Comparison of ENCODE assay signal across 8 mouse cellular contexts in the genomic region with DNA sequence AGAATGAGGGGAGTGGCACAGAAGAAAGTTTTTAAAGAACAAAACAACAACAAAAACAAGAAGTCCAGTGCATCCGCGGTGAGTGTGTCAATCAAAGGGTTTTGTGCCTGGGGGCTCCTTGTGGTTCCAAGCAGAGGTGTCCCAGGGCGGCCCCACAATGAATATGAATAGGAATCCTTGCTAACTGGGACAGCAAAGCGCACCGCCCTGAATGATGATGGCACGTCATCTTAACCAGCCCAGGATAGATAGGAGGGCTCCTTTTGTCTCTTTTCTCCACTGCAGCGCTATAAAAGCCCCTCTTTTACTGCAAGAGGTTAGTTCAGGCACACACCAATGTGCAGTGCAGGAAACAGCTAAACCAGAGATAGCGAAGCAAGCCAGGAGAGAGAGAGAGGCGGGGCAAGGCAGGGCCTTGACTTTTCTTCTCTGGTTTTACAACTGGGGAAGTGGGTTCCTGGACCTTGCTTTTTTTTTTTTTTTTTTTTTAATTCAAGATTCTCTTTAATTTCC. TPM values are rescaled to one million over a fixed set of nuclear protein-coding genes. Genes with fewer than 3 reads are reported as not detected.
DNase-seq lines count a peak whose midpoint lies in the region; ATAC-seq and TF ChIP-seq lines count a peak whose summit lies in the region.

A gene (plus strand): TSS at position 463 of the 513 bp plus-strand sequence.

- intact Hi-C loops in heart, postnatal 25 days (cut with DNase I): no loop called here
- intact Hi-C loops in left cerebral cortex, postnatal 36 days (cut with DNase I): no loop called here
- intact Hi-C loops in gastrocnemius, postnatal 14 days (cut with DNase I; ENCODE audit: low total_unique reads): no loop called here

- H3K9me3 ChIP-seq in E14TG2a.4 (ENCODE audit: low read length): no peaks in the 10 kb centered on the region
- no peaks in the 10 kb centered on the region for H3K9me3 ChIP-seq in forebrain, embryonic 16.5 days (ENCODE audit: control insufficient read depth, low read length)
- no peaks in the 10 kb centered on the region for H3K9me3 ChIP-seq in midbrain, embryonic 14.5 days (ENCODE audit: control insufficient read depth, low read length)

- H3K4me2 ChIP-seq in forebrain, embryonic 16.5 days (ENCODE audit: low read length): peak within 1 kb of the TSS; percentile 19; the same call in 1 of the 2 replicates
- H3K4me2 ChIP-seq in midbrain, embryonic 14.5 days (ENCODE audit: low read length): peak within 1 kb of the TSS; percentile 46

- no peak within 1 kb of the TSS for H3K9ac ChIP-seq in forebrain, embryonic 16.5 days (replicated peaks; ENCODE audit: low read depth, low read length)
- H3K9ac ChIP-seq in midbrain, embryonic 14.5 days (replicated peaks; ENCODE audit: low read length): peak within 1 kb of the TSS; percentile 24; the same call in 1 of the 2 replicates

- DNase-seq in heart, adult 11 months: peak; percentile 68
- DNase-seq in heart, postnatal 25 days (ENCODE audit: low spot score): no peak
- DNase-seq in midbrain, embryonic 14.5 days: peak; percentile 34
- DNase-seq in left cerebral cortex, postnatal 36 days (ENCODE audit: low spot score in 2 of 2): no peak
- DNase-seq in gastrocnemius, postnatal 14 days: no peak

- peaks cover 62% of the 10 kb centered on the region for H3K4me1 ChIP-seq in E14TG2a.4 (replicated peaks; ENCODE audit: low read depth, low read length)
- peaks cover 15% of the 10 kb centered on the region for H3K4me1 ChIP-seq in forebrain, embryonic 16.5 days (replicated peaks; ENCODE audit: control insufficient read depth, insufficient read depth, low read length)
- peaks cover 5% of the 10 kb centered on the region; the same call in 1 of the 2 replicates for H3K4me1 ChIP-seq in midbrain, embryonic 14.5 days (ENCODE audit: control insufficient read depth, insufficient read depth, low read length)

- H3K4me3 ChIP-seq in E14TG2a.4 (replicated peaks; ENCODE audit: low read length): peak within 1 kb of the TSS; percentile 77
- H3K4me3 ChIP-seq in forebrain, embryonic 16.5 days (replicated peaks; ENCODE audit: low read length): peak within 1 kb of the TSS; percentile 16
- H3K4me3 ChIP-seq in midbrain, embryonic 14.5 days (replicated peaks; ENCODE audit: low read depth, low read length): peak within 1 kb of the TSS; percentile 26

- WGBS in forebrain, embryonic 16.5 days: 0% methylated on average over 9 of the region's 9 CpGs
- WGBS in midbrain, embryonic 14.5 days: under 1% methylated on average over 9 of the region's 9 CpGs

- ATAC-seq in forebrain, embryonic 16.5 days: no peak; the same call in 1 of the 2 replicates
- no peak for ATAC-seq in midbrain, embryonic 14.5 days (ENCODE audit: low FRiP score, low TSS enrichment)
- no peak for ATAC-seq in erythroblast, adult 5-6 weeks (replicated peaks; ENCODE audit: low FRiP score, poor library complexity, severe bottlenecking)

- no peaks in the 10 kb centered on the region for H3K36me3 ChIP-seq in E14TG2a.4 (ENCODE audit: insufficient read depth, low read length)
- H3K36me3 ChIP-seq in forebrain, embryonic 16.5 days (ENCODE audit: control insufficient read depth, insufficient read depth): no peaks in the 10 kb centered on the region
- H3K36me3 ChIP-seq in midbrain, embryonic 14.5 days (ENCODE audit: control insufficient read depth, insufficient read depth, low read length): no peaks in the 10 kb centered on the region

- H3K27ac ChIP-seq in forebrain, embryonic 16.5 days (ENCODE audit: low read length): no peak within 1 kb of the TSS
- H3K27ac ChIP-seq in midbrain, embryonic 14.5 days (replicated peaks; ENCODE audit: low read depth, low read length): no peak within 1 kb of the TSS

- no peak for TF ChIP-seq CTCF in E14TG2a.4 (conservative IDR thresholded peaks at IDR 0.05; ENCODE audit: low read length)

- peaks cover 89% of the 10 kb centered on the region for H3K27me3 ChIP-seq in E14TG2a.4 (ENCODE audit: insufficient read depth, low read length)
- peaks cover 79% of the 10 kb centered on the region for H3K27me3 ChIP-seq in forebrain, embryonic 16.5 days (replicated peaks; ENCODE audit: control insufficient read depth, insufficient read depth, low read length)
- H3K27me3 ChIP-seq in midbrain, embryonic 14.5 days (ENCODE audit: control insufficient read depth, insufficient read depth, low read length): peaks cover 93% of the 10 kb centered on the region

RNA-seq across cellular contexts. Expression of the gene that starts here (rescaled TPM):
- total RNA-seq in heart, postnatal 25 days (2021): not detected
- 0.87 and 1.6 TPM in 2 replicates for polyA plus RNA-seq in forebrain, embryonic 16.5 days (2015; fragmentation: Nextera tagmentation; extraction: Ambion mirVana)
- 1.7 and 2.0 TPM in 2 replicates for polyA plus RNA-seq in midbrain, embryonic 14.5 days (2014; fragmentation: Nextera tagmentation; extraction: Ambion mirVana)
- not detected for total RNA-seq in left cerebral cortex, postnatal 36 days (2021)
- not detected for total RNA-seq in gastrocnemius, postnatal 14 days (2021)
- not detected in 2 replicates for total RNA-seq in erythroblast, adult 5-6 weeks (2015; ENCODE audit: low replicate concordance)
- not detected in 2 replicates for total RNA-seq in erythroblast, adult 5-6 weeks (2017; ENCODE audit: low replicate concordance)

Comparison
In these comparisons a context has a peak if more than half of its experiments do, and no peak if none do; other contexts are left out.
1. DNase-seq: peak in heart, adult 11 months (single experiment) and midbrain, embryonic 14.5 days (single experiment); none in heart, postnatal 25 days (single experiment), left cerebral cortex, postnatal 36 days (0 of 2) and gastrocnemius, postnatal 14 days (single experiment).
2. H3K4me3 ChIP-seq: peak in every context shown above with its lines; median percentile 77 in E14TG2a.4; 26 in midbrain, embryonic 14.5 days; 16 in forebrain, embryonic 16.5 days.